Mouse (Mus musculus) CH12.LX (cell line): ENCODE measurements at regions not wholly inside any gene's neighbourhood (a gene's known extent, or its start where the extent isn't known, plus 50 kb on each side); places are given as distances from the start of the nearest gene placed in this dataset.

Experiments used
- CTCF ChIP-seq, 2 experiments: IDR thresholded peaks in 1 of 2; conservative IDR thresholded peaks in 1 of 2; 2 replicates each; pipeline ENCODE4 v1.5.1; 2011 to 2012; ENCODE audit warnings: low read depth in 2 of 2, low read length in 2 of 2, improper control_type of control experiment in 1 of 2, inconsistent platforms in 1 of 2, mild to moderate bottlenecking in 1 of 2, moderate library complexity in 1 of 2
- POLR2A ChIP-seq: IDR thresholded peaks from 2 replicates; pipeline ENCODE4 v1.6.1; 2011; ENCODE audit warnings: low read depth, mild to moderate bottlenecking, improper control_type of control experiment, low read length
- TBP ChIP-seq: conservative IDR thresholded peaks from 2 replicates; pipeline ENCODE4 v1.6.1; 2011; ENCODE audit warnings: low read depth, low read length, improper control_type of control experiment

GRCm38 (mm10) chr14:47939781-47940590, 180.6 kb upstream of the Peli2 start:
- TF ChIP-seq POLR2A (no peak), CTCF (conservative IDR thresholded peaks at IDR 0.05 in 1 of 2, IDR thresholded peaks at IDR 0.05 in 1 of 2; ENCODE audit: low read depth in 2 of 2, low read length in 2 of 2) (no peak), TBP (no peak)
